Mouse (Mus musculus) kidney, embryonic 15.5 days (tissue): ENCODE results near the gene Zfp652. TPM values are rescaled to one million over a fixed set of nuclear protein-coding genes. Genes with fewer than 3 reads are reported as not detected.
A peak's percentile ranks its signal among the peaks of the same experiment; 100 is the strongest.

ENCODE experiments used
- ATAC-seq: fragments of 200-750 bp; cut with Nextera tagmentation; replicated peaks from 2 replicates; pipeline ENCODE4 v1.8.0; 2017; ENCODE audit warnings: moderate TSS enrichment; ENCODE audit not compliant: low FRiP score
- H3K27ac ChIP-seq: fragments of 300-500 bp; sonication (generic); 2 replicates; pipeline ENCODE4 v1.5.1; 2015; ENCODE audit warnings: mild to moderate bottlenecking, inconsistent platforms
- H3K27me3 ChIP-seq: fragments of 300-500 bp; sonication (generic); 2 replicates; pipeline ENCODE4 v1.6.1; 2015; ENCODE audit warnings: inconsistent platforms
- H3K36me3 ChIP-seq: fragments of 300-500 bp; sonication (generic); 2 replicates; pipeline ENCODE4 v1.6.1; 2015; ENCODE audit warnings: inconsistent platforms
- H3K4me1 ChIP-seq: fragments of 300-500 bp; sonication (generic); 2 replicates; pipeline ENCODE4 v1.6.1; 2015; ENCODE audit warnings: inconsistent platforms
- H3K4me2 ChIP-seq: fragments of 300-500 bp; sonication (generic); 2 replicates; pipeline ENCODE4 v1.6.1; 2015; ENCODE audit warnings: moderate library complexity, mild to moderate bottlenecking, inconsistent platforms
- H3K4me3 ChIP-seq: fragments of 300-500 bp; sonication (generic); replicated peaks from 2 replicates; pipeline ENCODE4 v1.5.1; 2015; ENCODE audit warnings: mild to moderate bottlenecking, inconsistent platforms
- H3K9ac ChIP-seq: fragments of 300-500 bp; sonication (generic); 2 replicates; pipeline ENCODE4 v1.6.1; 2015; ENCODE audit warnings: mild to moderate bottlenecking, inconsistent platforms
- H3K9me3 ChIP-seq: fragments of 300-500 bp; sonication (generic); replicated peaks from 2 replicates; pipeline ENCODE4 v1.6.1; 2016; ENCODE audit warnings: inconsistent platforms
- WGBS: fragments of 180-500 bp; shearing (Covaris S2); methylation state at CpG from one replicate; pipeline ENCODE4 v1.1.7; 2015; ENCODE audit warnings: mixed read lengths; 5-methylcytosine and 5-hydroxymethylcytosine counted together
- polyA plus RNA-seq: library from polyadenylated mRNA; unstranded; fragments of >200 nt; fragmentation: Nextera tagmentation; extraction: Ambion mirVana; gene quantifications from 2 replicates; pipeline ENCODE4 v1.2.1, GENCODE M21; 2015

Gene Zfp652
- polyA plus RNA-seq, 1 experiment from 2014 or later, result 22.3 TPM

DNA sequence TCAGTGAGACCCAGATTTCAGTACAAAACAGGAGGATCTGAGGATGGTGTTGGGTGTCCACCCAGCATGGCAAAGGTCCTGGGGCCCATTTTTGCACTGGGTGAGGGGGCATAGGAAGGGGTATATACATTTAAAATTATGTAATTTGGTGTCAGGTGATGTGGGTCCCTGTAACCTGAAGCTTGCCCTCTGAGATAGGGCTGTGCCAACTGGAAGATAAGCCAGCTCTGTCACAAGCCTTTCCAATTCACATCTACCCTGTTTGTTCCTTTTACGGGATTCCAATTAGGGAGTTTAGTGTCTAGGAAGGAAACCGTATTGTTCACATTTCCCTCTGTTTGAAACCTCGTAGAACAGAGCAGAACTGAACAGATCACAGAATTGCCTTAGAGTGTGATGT lies 60.8 kb downstream of the Zfp652 start:
- 0 out of 2 replicates have a peak, but pooled peaks cover 4% of the 10 kb centered on the region for H3K4me1 ChIP-seq
- H3K36me3 ChIP-seq, result peaks cover 28% of the 10 kb centered on the region; the same call in 1 of the 2 replicates
- no peak overlapping the region for H3K9ac ChIP-seq
- H3K4me2 ChIP-seq, result no peak overlapping the region
- no peak overlapping the region for H3K4me3 ChIP-seq
- H3K9me3 ChIP-seq, result no peaks in the 10 kb centered on the region
- ATAC-seq, result no peak
- no peak overlapping the region for H3K27ac ChIP-seq
- H3K27me3 ChIP-seq, result no peaks in the 10 kb centered on the region
- 82% methylated on average over 3 of the region's 3 CpGs for WGBS

DNA sequence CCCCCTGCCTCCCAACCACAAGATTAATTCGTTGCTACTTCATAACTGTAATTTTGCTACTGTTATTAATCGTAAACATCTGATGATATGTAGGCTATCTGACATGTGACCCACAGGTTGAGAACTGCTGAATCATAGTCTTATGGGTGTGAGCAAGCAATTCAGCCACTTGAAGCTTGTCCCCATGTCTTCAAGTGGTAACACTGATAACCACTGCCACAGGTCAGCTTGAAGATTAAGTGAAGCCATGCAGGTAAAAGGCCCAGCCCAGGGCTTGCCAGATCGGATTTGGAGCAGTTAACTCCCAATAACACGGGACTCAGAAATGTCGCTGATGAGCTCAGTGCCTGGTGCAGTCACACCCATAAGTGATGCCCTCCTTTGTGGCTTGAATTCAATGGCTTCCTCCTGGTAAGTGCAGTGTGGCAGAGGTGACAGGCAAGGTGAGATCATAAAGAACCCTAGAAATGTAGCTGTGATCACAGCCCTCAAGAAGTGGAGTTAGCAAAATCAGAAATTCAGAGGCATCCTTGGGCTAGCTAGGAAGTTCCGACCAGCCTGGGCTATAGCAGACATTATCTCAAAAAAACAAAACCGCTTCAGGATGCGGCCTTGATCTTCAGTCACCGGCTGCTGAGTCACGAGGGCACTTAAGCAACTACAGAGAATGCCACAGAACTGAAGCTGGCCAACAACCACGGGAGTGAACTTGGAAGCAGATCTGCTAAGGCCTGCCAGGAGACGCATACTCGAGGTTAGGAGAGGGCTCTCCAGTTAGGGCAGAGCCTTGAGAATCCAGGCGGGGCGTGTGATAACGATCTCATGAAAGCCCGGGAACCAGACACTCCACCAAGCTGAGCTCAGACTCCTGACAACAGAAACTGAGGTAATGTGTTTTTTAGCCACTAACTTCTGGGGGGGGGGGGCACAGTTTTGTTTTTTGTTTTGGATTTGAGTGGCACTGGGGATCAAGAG lies 65.1 kb downstream of the Zfp652 start:
- no peaks in the 10 kb centered on the region for H3K4me1 ChIP-seq
- 0 out of 2 replicates have a peak, but pooled peaks have one; percentile 25 for ATAC-seq
- H3K4me3 ChIP-seq, result no peak overlapping the region
- no peaks in the 10 kb centered on the region for H3K9me3 ChIP-seq
- H3K27me3 ChIP-seq, result no peaks in the 10 kb centered on the region
- no peak overlapping the region for H3K27ac ChIP-seq
- H3K4me2 ChIP-seq, result no peak overlapping the region
- peaks cover 7% of the 10 kb centered on the region; the same call in 1 of the 2 replicates for H3K36me3 ChIP-seq
- H3K9ac ChIP-seq, result no peak overlapping the region
- 66% methylated on average over 17 of the region's 17 CpGs for WGBS

DNA sequence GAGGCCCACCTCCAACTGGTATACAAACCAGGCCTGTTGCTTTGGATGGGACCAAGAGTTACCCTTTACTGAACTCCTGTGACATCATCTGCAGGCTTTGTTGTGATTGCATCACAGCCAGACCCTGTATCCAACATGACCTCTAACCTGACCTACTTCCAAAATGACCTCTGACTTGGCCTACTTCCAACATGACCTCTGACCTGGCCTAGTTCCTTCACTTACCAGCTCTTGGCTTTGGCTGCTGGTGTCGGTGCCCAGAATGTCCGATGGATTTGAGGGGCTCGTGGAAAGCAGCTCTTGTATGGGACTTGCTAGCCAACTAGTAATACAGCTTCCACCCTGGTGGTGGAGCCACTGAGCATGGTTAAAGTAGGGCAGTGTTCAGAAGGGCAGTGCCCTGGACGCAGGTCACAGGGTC lies 66.4 kb downstream of the Zfp652 start:
- no peaks in the 10 kb centered on the region for H3K4me1 ChIP-seq
- 78% methylated on average over 4 of the region's 4 CpGs for WGBS
- no peak for ATAC-seq
- no peaks in the 10 kb centered on the region for H3K9me3 ChIP-seq
- no peak overlapping the region for H3K27ac ChIP-seq
- no peak overlapping the region for H3K4me3 ChIP-seq
- H3K36me3 ChIP-seq, result peaks cover 6% of the 10 kb centered on the region; the same call in 1 of the 2 replicates
- no peak overlapping the region for H3K9ac ChIP-seq
- no peaks in the 10 kb centered on the region for H3K27me3 ChIP-seq
- no peak overlapping the region for H3K4me2 ChIP-seq

DNA sequence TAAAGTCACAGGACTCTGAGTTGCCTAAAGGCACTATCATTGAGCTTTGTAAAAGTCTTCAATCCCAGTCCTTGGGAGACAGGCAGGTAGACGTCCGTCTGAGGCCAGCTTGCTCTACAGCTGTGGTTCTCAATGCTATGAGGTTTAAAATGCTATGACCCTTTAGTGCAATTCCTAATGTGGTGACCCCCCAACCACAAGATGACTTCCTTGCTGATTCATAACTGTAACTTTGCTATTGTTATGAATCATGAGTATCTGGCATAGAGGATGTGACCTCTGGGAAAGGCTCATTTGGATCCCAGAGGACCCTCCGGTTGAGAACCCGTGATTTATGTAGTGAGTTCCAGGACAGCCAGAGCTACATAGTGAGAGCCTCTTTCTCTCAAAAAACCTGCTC lies 66.9 kb downstream of the Zfp652 start:
- no peak overlapping the region for H3K9ac ChIP-seq
- H3K4me2 ChIP-seq, result no peak overlapping the region
- 76% methylated on average over 4 of the region's 4 CpGs for WGBS
- peaks cover 6% of the 10 kb centered on the region; the same call in 1 of the 2 replicates for H3K36me3 ChIP-seq
- no peak for ATAC-seq
- H3K9me3 ChIP-seq, result no peaks in the 10 kb centered on the region
- no peak overlapping the region for H3K27ac ChIP-seq
- no peak overlapping the region for H3K4me3 ChIP-seq
- H3K27me3 ChIP-seq, result no peaks in the 10 kb centered on the region
- no peaks in the 10 kb centered on the region for H3K4me1 ChIP-seq

DNA sequence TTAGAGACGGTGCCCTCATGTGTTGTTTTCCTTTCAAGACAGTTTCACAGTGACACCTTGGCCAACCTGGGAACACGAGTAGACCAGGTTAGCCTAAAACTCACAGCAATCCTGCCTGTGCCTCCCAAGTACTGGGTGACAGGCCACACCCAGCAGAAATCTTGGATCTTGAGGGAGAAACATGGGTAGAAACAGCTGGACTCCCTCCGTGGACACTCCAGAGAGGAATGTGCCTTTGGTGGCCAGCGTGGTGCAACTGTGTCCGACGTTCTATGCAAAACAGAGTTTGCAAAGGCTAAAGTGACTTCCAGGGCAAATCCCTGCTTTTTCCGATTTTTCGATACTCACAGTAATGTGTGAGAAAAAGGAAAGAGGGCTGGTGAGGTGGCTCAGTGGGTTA lies 68.0 kb downstream of the Zfp652 start:
- no peak for ATAC-seq
- Histone ChIP-seq H3K9me3 (no peaks in the 10 kb centered on the region), H3K36me3 (peaks cover 6% of the 10 kb centered on the region; the same call in 1 of the 2 replicates), H3K27ac (no peak overlapping the region), H3K9ac (no peak overlapping the region), H3K27me3 (no peaks in the 10 kb centered on the region), H3K4me1 (no peaks in the 10 kb centered on the region), H3K4me3 (no peak overlapping the region), H3K4me2 (no peak overlapping the region)
- 88% methylated on average over 8 of the region's 8 CpGs for WGBS

DNA sequence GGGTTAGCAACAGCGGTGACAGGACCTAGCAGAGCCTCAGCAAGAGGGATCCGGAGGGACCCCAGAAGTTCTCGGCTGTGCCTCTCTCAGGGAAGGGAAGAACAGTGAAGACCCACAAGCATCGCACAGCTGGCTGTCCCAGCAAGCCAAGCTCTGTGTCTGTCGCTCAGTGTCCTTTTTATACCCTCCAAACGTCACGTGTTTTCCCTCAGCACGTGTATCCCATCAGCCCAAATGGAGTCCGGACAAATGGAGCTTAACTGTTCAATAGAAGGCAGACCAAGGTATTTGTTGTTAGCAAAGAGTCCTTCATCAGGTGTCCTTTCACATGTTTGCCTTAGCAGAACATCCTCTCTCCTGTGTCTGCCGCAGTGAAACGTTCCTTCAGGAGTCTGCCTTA lies 69.1 kb downstream of the Zfp652 start:
- H3K9ac ChIP-seq, result no peak overlapping the region
- H3K9me3 ChIP-seq, result no peaks in the 10 kb centered on the region
- no peak for ATAC-seq
- H3K4me1 ChIP-seq, result no peaks in the 10 kb centered on the region
- 72% methylated on average over 11 of the region's 11 CpGs for WGBS
- H3K36me3 ChIP-seq, result no peaks in the 10 kb centered on the region
- H3K27me3 ChIP-seq, result no peaks in the 10 kb centered on the region
- no peak overlapping the region for H3K4me2 ChIP-seq
- no peak overlapping the region for H3K27ac ChIP-seq
- H3K4me3 ChIP-seq, result no peak overlapping the region

DNA sequence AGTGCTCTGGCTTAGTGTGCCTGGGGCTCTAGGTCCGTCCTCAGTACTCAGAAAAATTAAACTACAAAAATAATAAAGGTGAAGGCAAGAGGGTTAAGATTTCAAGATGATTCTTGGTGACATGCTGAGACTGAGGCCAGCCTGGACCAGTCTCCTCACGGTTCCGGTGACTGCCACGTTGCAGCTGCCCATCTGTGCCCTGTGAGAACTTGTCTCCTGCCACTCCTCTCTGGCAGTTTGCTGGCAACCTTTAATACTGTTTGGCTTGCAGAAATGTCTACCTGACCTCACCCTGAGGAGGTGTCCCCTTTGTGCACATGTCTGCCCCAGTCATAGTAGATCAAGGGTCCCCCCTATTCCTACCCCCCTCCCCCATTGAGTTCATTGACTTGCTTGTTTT lies 71.0 kb downstream of the Zfp652 start:
- Histone ChIP-seq H3K27me3 (no peaks in the 10 kb centered on the region), H3K4me2 (no peak overlapping the region), H3K4me1 (peaks cover 6% of the 10 kb centered on the region; the same call in 1 of the 2 replicates)

DNA sequence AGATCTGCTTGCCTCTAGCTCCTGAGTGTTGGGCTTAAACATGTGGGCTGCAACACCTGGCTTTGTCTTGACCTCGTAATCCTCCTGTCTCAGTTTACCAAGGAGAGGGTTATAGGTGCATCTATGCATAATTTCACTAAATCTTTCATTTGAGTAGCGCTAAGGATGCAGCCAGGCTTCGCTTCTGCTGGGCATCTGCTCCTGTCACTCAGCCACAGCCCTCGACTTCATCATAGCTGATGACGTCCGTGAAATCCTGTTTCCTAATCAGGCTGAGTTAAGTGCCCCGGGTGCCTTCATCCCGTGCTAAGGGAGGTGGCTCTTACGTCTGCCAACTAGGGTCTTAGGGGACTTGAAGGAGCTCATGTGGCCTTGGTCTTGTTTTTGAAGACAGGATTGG lies 71.5 kb downstream of the Zfp652 start:
- H3K36me3 ChIP-seq, result no peaks in the 10 kb centered on the region
- WGBS, result 87% methylated on average over 9 of the region's 9 CpGs
- no peaks in the 10 kb centered on the region for H3K9me3 ChIP-seq
- H3K4me2 ChIP-seq, result no peak overlapping the region
- no peaks in the 10 kb centered on the region for H3K27me3 ChIP-seq
- peaks cover 6% of the 10 kb centered on the region; the same call in 1 of the 2 replicates for H3K4me1 ChIP-seq
- no peak overlapping the region for H3K9ac ChIP-seq
- H3K4me3 ChIP-seq, result no peak overlapping the region
- ATAC-seq, result no peak
- no peak overlapping the region for H3K27ac ChIP-seq

More for the DNA sequence above, 71.0 kb downstream of the Zfp652 start:
- H3K9ac ChIP-seq, result no peak overlapping the region
- H3K27ac ChIP-seq, result no peak overlapping the region
- WGBS, result 82% methylated on average over 4 of the region's 4 CpGs
- H3K9me3 ChIP-seq, result no peaks in the 10 kb centered on the region
- no peak for ATAC-seq
- no peak overlapping the region for H3K4me3 ChIP-seq
- no peaks in the 10 kb centered on the region for H3K36me3 ChIP-seq

DNA sequence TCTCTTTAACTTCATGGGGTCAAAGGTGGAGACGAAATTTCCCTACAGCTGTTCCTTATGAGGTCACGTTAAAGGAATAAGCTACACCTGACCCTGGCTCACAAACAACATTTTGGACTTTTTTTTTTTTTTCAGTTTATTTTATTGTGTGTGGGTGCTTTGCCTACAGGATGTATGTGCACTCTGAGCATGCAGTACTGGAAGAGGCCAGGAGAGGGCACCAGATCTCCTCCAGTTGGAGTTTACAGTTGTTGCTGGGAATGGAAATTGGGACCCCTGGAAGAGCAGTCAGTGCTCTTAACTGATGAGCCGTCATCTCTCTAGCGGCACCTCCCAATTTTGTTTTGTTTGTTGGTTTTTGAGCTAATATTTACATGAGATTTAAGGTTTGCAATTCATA lies 73.2 kb downstream of the Zfp652 start:
- Histone ChIP-seq H3K27me3 (no peaks in the 10 kb centered on the region), H3K4me2 (no peak overlapping the region), H3K27ac (no peak overlapping the region), H3K4me1 (peaks cover 6% of the 10 kb centered on the region; the same call in 1 of the 2 replicates), H3K36me3 (no peaks in the 10 kb centered on the region), H3K9me3 (no peaks in the 10 kb centered on the region), H3K9ac (no peak overlapping the region), H3K4me3 (no peak overlapping the region)
- no peak for ATAC-seq
- WGBS, result 95% methylated on average over 4 of the region's 4 CpGs

DNA sequence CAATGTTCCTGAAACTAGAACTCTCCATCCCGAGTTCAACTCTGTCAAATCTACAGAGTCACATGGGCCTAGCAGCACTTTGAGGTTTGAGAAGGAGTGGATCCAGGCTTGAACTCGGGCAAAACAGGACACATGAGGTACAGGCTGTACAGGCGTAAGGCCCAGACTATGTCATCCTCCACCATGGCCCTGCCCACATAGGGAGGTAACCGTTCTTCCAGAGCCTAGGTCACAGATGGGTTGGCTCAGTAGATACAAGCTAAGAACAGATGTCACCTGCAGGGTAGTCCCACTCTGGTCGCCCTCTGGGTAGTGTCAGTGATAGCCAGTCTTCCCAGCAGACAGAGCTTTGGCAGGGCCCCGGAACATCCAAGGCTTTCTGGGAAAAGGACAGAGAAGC lies 74.0 kb downstream of the Zfp652 start:
- Histone ChIP-seq H3K4me2 (no peak overlapping the region), H3K9me3 (no peaks in the 10 kb centered on the region), H3K9ac (no peak overlapping the region), H3K4me1 (peaks cover 6% of the 10 kb centered on the region; the same call in 1 of the 2 replicates), H3K27me3 (no peaks in the 10 kb centered on the region), H3K4me3 (no peak overlapping the region), H3K27ac (no peak overlapping the region), H3K36me3 (no peaks in the 10 kb centered on the region)
- WGBS, result 73% methylated on average over 6 of the region's 6 CpGs
- ATAC-seq, result 0 out of 2 replicates have a peak, but pooled peaks have one; percentile 12

DNA sequence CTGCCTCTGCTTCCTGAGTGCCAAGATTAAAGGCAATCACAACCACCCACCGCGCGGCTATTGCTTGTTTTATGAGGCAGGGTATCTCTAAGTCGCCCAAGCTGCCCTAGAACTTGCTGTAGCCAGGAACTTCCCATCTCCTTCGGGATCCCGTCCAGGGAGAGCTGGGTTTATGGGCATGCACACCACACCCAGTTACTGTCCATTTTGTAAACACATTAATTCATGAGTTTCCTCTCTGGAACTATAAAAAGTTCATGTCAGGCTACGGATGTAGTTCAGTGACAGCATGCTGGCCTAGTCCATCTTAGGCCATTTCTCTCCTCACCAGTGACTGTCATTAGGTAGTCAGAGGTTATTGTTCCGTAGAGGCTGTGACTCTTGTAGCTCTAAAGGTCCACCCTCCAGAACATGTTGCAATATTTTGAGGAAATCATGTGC lies 77.0 kb downstream of the Zfp652 start:
- ATAC-seq, result no peak
- H3K27ac ChIP-seq, result no peak overlapping the region
- no peak overlapping the region for H3K4me2 ChIP-seq
- H3K36me3 ChIP-seq, result no peaks in the 10 kb centered on the region
- H3K4me3 ChIP-seq, result no peak overlapping the region
- H3K9me3 ChIP-seq, result no peaks in the 10 kb centered on the region
- no peak overlapping the region for H3K9ac ChIP-seq
- 72% methylated on average over 8 of the region's 8 CpGs for WGBS
- peaks cover 9% of the 10 kb centered on the region for H3K4me1 ChIP-seq
- no peaks in the 10 kb centered on the region for H3K27me3 ChIP-seq

DNA sequence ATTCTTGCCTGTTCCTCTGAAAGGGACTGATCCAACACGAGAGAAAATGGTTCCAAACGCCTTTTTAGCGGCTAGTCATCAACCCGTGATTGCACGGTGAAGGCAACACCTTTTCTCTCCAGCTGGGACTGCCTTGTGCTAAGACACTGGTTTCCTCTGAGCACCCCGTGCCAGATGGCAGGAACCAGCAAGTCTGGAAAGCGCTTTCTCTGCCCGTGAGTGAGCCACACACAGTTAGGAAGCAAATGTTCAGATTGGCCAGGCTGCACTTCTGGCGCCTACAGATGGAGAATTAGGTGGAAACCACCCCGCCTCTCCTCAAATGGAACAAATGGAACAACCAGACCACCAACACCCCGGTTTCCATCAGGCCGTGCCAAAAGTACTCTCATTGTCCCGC lies 79.3 kb downstream of the Zfp652 start:
- H3K9me3 ChIP-seq, result no peaks in the 10 kb centered on the region
- no peak overlapping the region for H3K27ac ChIP-seq
- no peaks in the 10 kb centered on the region for H3K36me3 ChIP-seq
- peaks cover 8% of the 10 kb centered on the region; the same call in 1 of the 2 replicates for H3K27me3 ChIP-seq
- WGBS, result 64% methylated on average over 13 of the region's 13 CpGs
- no peak overlapping the region for H3K9ac ChIP-seq
- no peak for ATAC-seq
- peaks cover 16% of the 10 kb centered on the region for H3K4me1 ChIP-seq
- no peak overlapping the region for H3K4me2 ChIP-seq
- H3K4me3 ChIP-seq, result no peak overlapping the region
